Mouse (Mus musculus): Measurements from ENCODE around the gene Deaf1. TPM values are rescaled to one million over a fixed set of nuclear protein-coding genes. Genes with fewer than 3 reads are reported as not detected.

Deaf1 gene
- polyA plus RNA-seq (2014; fragmentation: Illumina TruSeq; extraction: RNeasy Lipid Tissue Mini Kit (QIAGEN cat#74804); ENCODE audit: low read depth, low replicate concordance) = 27.2 TPM

DNA sequence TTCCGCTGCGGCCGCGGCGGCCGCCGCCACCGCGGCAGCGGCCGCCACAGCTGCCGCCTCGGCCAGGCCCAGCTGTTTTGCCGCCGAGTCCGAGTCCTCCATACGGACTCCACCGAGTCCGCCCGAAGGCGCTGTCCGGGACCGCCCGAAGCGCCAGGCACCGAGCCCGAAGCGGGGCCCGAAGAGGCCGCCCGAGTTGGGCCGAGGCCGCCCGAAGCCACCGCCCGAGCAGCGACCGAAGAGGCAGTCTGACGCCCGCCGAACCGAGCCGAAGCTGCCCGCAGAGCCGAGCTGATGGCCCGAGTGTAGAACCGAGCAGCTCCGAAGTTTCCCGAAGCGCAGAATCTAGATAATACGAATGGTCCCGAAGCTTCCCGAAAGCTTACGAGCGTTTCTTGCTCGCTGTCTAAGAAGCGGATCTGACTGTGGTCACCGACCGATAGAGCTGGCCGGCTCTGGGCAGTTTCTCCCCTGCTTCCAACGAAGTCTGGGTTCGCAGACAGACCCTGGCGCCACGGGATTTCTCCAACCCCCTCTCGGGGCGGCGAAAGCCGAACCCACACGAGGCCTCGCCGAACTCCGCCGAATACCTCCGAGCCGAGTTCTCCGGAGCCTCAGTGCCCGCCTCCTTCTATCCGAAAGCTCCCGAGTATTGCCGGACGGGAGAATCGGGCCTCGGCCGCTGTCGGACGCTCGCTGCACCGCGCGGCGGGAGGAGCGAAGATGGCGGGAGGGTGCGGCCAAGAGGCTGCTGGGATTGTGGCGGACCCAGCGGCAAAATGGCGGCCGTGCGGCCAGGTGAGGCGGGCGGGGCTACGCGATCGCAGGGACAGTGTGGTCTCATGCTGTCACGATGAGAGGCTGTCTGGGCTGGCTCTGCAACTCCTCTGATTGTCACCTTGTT lies at the start of gene Deaf1, which contains the start of gene Tmem80:
Gene Deaf1 (minus strand): TSS at position 222 of the 904 bp plus-strand sequence.
Gene Tmem80 (plus strand): TSS at position 271 of the 904 bp plus-strand sequence.

GRCm38 (mm10) chr7:141338576-141339131 lies 11.2 kb upstream of the Deaf1 start, which contains the start of gene Eps8l2:
TSS of gene Eps8l2 (plus strand) at chr7:141338880.

GRCm38 (mm10) chr7:141291921-141292582 lies 35.4 kb downstream of the Deaf1 start, which contains the start of gene Drd4:
TSS of gene Drd4 (plus strand) at chr7:141292006.

GRCm38 (mm10) chr7:141278766-141279590 lies 48.5 kb downstream of the Deaf1 start, which contains the start of gene Sct:
TSS of gene Sct (minus strand) at chr7:141279133.

GRCm38 (mm10) chr7:141276546-141276945 lies 50.9 kb downstream of the Deaf1 start, which contains the start of gene Cdhr5:
TSS of gene Cdhr5 (minus strand) at chr7:141276786.

DNA sequence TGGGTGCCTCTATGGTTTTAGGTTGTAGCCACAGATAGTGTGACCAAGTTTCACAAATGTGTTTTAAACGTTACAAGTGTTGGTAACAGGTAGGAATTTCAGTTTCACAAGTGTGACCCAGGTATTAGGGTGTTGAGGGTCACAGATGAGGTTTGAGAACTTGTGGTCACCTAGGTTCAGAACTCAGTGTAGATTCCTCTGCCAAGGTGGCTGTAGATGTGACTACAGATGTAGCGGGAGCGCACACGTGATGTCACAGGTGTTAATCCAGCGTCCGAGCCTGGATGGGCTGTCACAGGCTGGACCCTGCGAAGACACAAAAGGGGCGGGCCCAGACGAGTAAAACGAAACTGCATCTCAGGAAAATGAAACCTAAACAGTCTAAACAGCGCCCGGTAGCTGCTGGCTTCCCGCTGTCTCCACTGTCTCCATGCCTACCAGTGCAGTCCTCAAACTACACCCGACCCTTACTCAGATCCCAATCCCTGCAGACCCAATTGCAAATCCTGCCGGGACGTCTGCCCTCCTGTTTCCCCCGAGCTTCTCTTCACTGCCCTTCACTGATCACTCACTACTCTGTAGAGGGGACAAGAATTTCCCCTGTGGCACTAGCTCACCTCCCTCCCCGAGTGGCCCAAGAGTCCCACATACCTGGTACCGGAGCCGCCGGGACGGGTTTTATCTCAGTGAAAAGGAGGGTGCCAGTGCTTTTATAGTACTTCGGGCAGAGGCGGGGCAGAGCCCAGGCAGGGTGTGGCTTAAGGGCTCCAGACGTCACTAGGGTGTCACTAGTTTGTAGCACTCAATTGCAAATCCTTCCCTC lies 61.5 kb downstream of the Deaf1 start, which contains the start of gene Irf7:
Gene Irf7 (minus strand): TSS at position 743 of the 823 bp plus-strand sequence.

Other genes starting within 250 kb of the Deaf1 start
- gene Pkp3, start 249.5 kb downstream of the Deaf1 start, polyA plus RNA-seq (2014; fragmentation: Illumina TruSeq; extraction: RNeasy Lipid Tissue Mini Kit (QIAGEN cat#74804); ENCODE audit: low read depth, low replicate concordance) = 16.8 TPM
- 17.6 TPM for gene Sigirr, start 227.1 kb downstream of the Deaf1 start, polyA plus RNA-seq (2014; fragmentation: Illumina TruSeq; extraction: RNeasy Lipid Tissue Mini Kit (QIAGEN cat#74804); ENCODE audit: low read depth, low replicate concordance)
- gene Ano9, start 209.9 kb downstream of the Deaf1 start, polyA plus RNA-seq (2014; fragmentation: Illumina TruSeq; extraction: RNeasy Lipid Tissue Mini Kit (QIAGEN cat#74804); ENCODE audit: low read depth, low replicate concordance) = 4.5 TPM
- 39.9 TPM for gene Ptdss2, start 205.3 kb downstream of the Deaf1 start, polyA plus RNA-seq (2014; fragmentation: Illumina TruSeq; extraction: RNeasy Lipid Tissue Mini Kit (QIAGEN cat#74804); ENCODE audit: low read depth, low replicate concordance)
- gene Rnh1, start 154.8 kb downstream of the Deaf1 start, polyA plus RNA-seq (2014; fragmentation: Illumina TruSeq; extraction: RNeasy Lipid Tissue Mini Kit (QIAGEN cat#74804); ENCODE audit: low read depth, low replicate concordance) = 180 TPM
- gene Hras, start 133.7 kb downstream of the Deaf1 start, polyA plus RNA-seq (2014; fragmentation: Illumina TruSeq; extraction: RNeasy Lipid Tissue Mini Kit (QIAGEN cat#74804); ENCODE audit: low read depth, low replicate concordance) = 49.0 TPM
- gene Lrrc56, start 133.5 kb downstream of the Deaf1 start, polyA plus RNA-seq (2014; fragmentation: Illumina TruSeq; extraction: RNeasy Lipid Tissue Mini Kit (QIAGEN cat#74804); ENCODE audit: low read depth, low replicate concordance) = 12.2 TPM
- gene Lmntd2, start 113.6 kb downstream of the Deaf1 start, polyA plus RNA-seq (2014; fragmentation: Illumina TruSeq; extraction: RNeasy Lipid Tissue Mini Kit (QIAGEN cat#74804); ENCODE audit: low read depth, low replicate concordance) = 11.3 TPM
- gene Rassf7, start 111.8 kb downstream of the Deaf1 start, polyA plus RNA-seq (2014; fragmentation: Illumina TruSeq; extraction: RNeasy Lipid Tissue Mini Kit (QIAGEN cat#74804); ENCODE audit: low read depth, low replicate concordance) = 40.8 TPM
- 67.3 TPM for gene Phrf1, start 98.9 kb downstream of the Deaf1 start, polyA plus RNA-seq (2014; fragmentation: Illumina TruSeq; extraction: RNeasy Lipid Tissue Mini Kit (QIAGEN cat#74804); ENCODE audit: low read depth, low replicate concordance)
- 29.8 TPM for gene Irf7, start 61.2 kb downstream of the Deaf1 start, polyA plus RNA-seq (2014; fragmentation: Illumina TruSeq; extraction: RNeasy Lipid Tissue Mini Kit (QIAGEN cat#74804); ENCODE audit: low read depth, low replicate concordance)
- gene Cdhr5, start 50.9 kb downstream of the Deaf1 start, polyA plus RNA-seq (2014; fragmentation: Illumina TruSeq; extraction: RNeasy Lipid Tissue Mini Kit (QIAGEN cat#74804); ENCODE audit: low read depth, low replicate concordance) = 18.4 TPM
- gene Sct, start 48.6 kb downstream of the Deaf1 start, polyA plus RNA-seq (2014; fragmentation: Illumina TruSeq; extraction: RNeasy Lipid Tissue Mini Kit (QIAGEN cat#74804); ENCODE audit: low read depth, low replicate concordance) = 3.7 TPM
- 1.7 TPM for gene Drd4, start 35.7 kb downstream of the Deaf1 start, polyA plus RNA-seq (2014; fragmentation: Illumina TruSeq; extraction: RNeasy Lipid Tissue Mini Kit (QIAGEN cat#74804); ENCODE audit: low read depth, low replicate concordance)
- 48.5 TPM for gene Tmem80, start within 50 bp of the Deaf1 start, polyA plus RNA-seq (2014; fragmentation: Illumina TruSeq; extraction: RNeasy Lipid Tissue Mini Kit (QIAGEN cat#74804); ENCODE audit: low read depth, low replicate concordance)
- gene Eps8l2, start 11.2 kb upstream of the Deaf1 start, polyA plus RNA-seq (2014; fragmentation: Illumina TruSeq; extraction: RNeasy Lipid Tissue Mini Kit (QIAGEN cat#74804); ENCODE audit: low read depth, low replicate concordance) = 16.2 TPM
- 268 TPM for gene Taldo1, start 64.5 kb upstream of the Deaf1 start, polyA plus RNA-seq (2014; fragmentation: Illumina TruSeq; extraction: RNeasy Lipid Tissue Mini Kit (QIAGEN cat#74804); ENCODE audit: low read depth, low replicate concordance)
- gene Gatd1, start 86.4 kb upstream of the Deaf1 start, polyA plus RNA-seq (2014; fragmentation: Illumina TruSeq; extraction: RNeasy Lipid Tissue Mini Kit (QIAGEN cat#74804); ENCODE audit: low read depth, low replicate concordance) = 49.8 TPM
- 0.17 TPM for gene Cend1, start 101.8 kb upstream of the Deaf1 start, polyA plus RNA-seq (2014; fragmentation: Illumina TruSeq; extraction: RNeasy Lipid Tissue Mini Kit (QIAGEN cat#74804); ENCODE audit: low read depth, low replicate concordance)
- gene Slc25a22, start 110.2 kb upstream of the Deaf1 start, polyA plus RNA-seq (2014; fragmentation: Illumina TruSeq; extraction: RNeasy Lipid Tissue Mini Kit (QIAGEN cat#74804); ENCODE audit: low read depth, low replicate concordance) = 75.9 TPM
- 4.1 TPM for gene Pidd1, start 116.3 kb upstream of the Deaf1 start, polyA plus RNA-seq (2014; fragmentation: Illumina TruSeq; extraction: RNeasy Lipid Tissue Mini Kit (QIAGEN cat#74804); ENCODE audit: low read depth, low replicate concordance)
- 1,068 TPM for gene Rplp2, start 119.7 kb upstream of the Deaf1 start, polyA plus RNA-seq (2014; fragmentation: Illumina TruSeq; extraction: RNeasy Lipid Tissue Mini Kit (QIAGEN cat#74804); ENCODE audit: low read depth, low replicate concordance)
- gene Pnpla2, start 127.5 kb upstream of the Deaf1 start, polyA plus RNA-seq (2014; fragmentation: Illumina TruSeq; extraction: RNeasy Lipid Tissue Mini Kit (QIAGEN cat#74804); ENCODE audit: low read depth, low replicate concordance) = 949 TPM
- 58.5 TPM for gene Cracr2b, start 133.4 kb upstream of the Deaf1 start, polyA plus RNA-seq (2014; fragmentation: Illumina TruSeq; extraction: RNeasy Lipid Tissue Mini Kit (QIAGEN cat#74804); ENCODE audit: low read depth, low replicate concordance)
- 308 TPM for gene Cd151, start 139.7 kb upstream of the Deaf1 start, polyA plus RNA-seq (2014; fragmentation: Illumina TruSeq; extraction: RNeasy Lipid Tissue Mini Kit (QIAGEN cat#74804); ENCODE audit: low read depth, low replicate concordance)
- 42.2 TPM for gene Polr2l, start 147.4 kb upstream of the Deaf1 start, polyA plus RNA-seq (2014; fragmentation: Illumina TruSeq; extraction: RNeasy Lipid Tissue Mini Kit (QIAGEN cat#74804); ENCODE audit: low read depth, low replicate concordance)
- 49.5 TPM for gene Tspan4, start 147.6 kb upstream of the Deaf1 start, polyA plus RNA-seq (2014; fragmentation: Illumina TruSeq; extraction: RNeasy Lipid Tissue Mini Kit (QIAGEN cat#74804); ENCODE audit: low read depth, low replicate concordance)
- gene Chid1, start 212.2 kb upstream of the Deaf1 start, polyA plus RNA-seq (2014; fragmentation: Illumina TruSeq; extraction: RNeasy Lipid Tissue Mini Kit (QIAGEN cat#74804); ENCODE audit: low read depth, low replicate concordance) = 90.3 TPM
- 55.6 TPM for gene Ap2a2, start 234.5 kb upstream of the Deaf1 start, polyA plus RNA-seq (2014; fragmentation: Illumina TruSeq; extraction: RNeasy Lipid Tissue Mini Kit (QIAGEN cat#74804); ENCODE audit: low read depth, low replicate concordance)

Data from adipose tissue, adult 10 weeks (tissue).